Mouse (Mus musculus) MEL (cell line): ENCODE results near the gene Best3. TPM values are rescaled to one million over a fixed set of nuclear protein-coding genes. Genes with fewer than 3 reads are reported as not detected.
A peak's percentile ranks its signal among the peaks of the same experiment; 100 is the strongest.

Experiments
- DNase-seq: peaks from one replicate; pipeline ENCODE4 v3.0.0; 2011; ENCODE audit warnings: low read depth, low spot score
- H3K27ac ChIP-seq: 2 replicates; pipeline ENCODE4 v1.5.1; 2012; ENCODE audit warnings: low read depth, mild to moderate bottlenecking, control low read depth, low read length, moderate library complexity; ENCODE audit not compliant: control insufficient read depth
- H3K27me3 ChIP-seq, 2 experiments: fragments of 150-350 bp in 1 of 2; sonication (generic) in 1 of 2; 2 replicates each; pipeline ENCODE4 v1.6.1; 2012; ENCODE audit warnings: low read length in 2 of 2, mild to moderate bottlenecking in 2 of 2, improper control_type of control experiment in 1 of 2, moderate library complexity in 1 of 2; ENCODE audit not compliant: insufficient read depth in 2 of 2, control insufficient read depth in 1 of 2
- H3K36me3 ChIP-seq, 2 experiments: 2 replicates each; pipeline ENCODE4 v1.6.1; 2012 to 2014; ENCODE audit warnings: low read length in 2 of 2, improper control_type of control experiment in 1 of 2, inconsistent platforms in 1 of 2, mild to moderate bottlenecking in 1 of 2; ENCODE audit not compliant: insufficient read depth in 2 of 2, control insufficient read depth in 1 of 2
- H3K4me1 ChIP-seq, 2 experiments: fragments of 150-350 bp in 1 of 2; sonication (generic) in 1 of 2; 2 replicates each; pipeline ENCODE4 v1.6.1; 2012; ENCODE audit warnings: low read length in 2 of 2, improper control_type of control experiment in 1 of 2, mild to moderate bottlenecking in 1 of 2; ENCODE audit not compliant: insufficient read depth in 2 of 2, control insufficient read depth in 1 of 2
- H3K4me3 ChIP-seq, 2 experiments: fragments of 150-350 bp in 1 of 2; sonication (generic) in 1 of 2; 2 replicates each; pipeline ENCODE4 v1.5.1; 2012; ENCODE audit warnings: low read depth in 2 of 2, low read length in 2 of 2, mild to moderate bottlenecking in 2 of 2, moderate library complexity in 2 of 2, control low read depth in 1 of 2, improper control_type of control experiment in 1 of 2; ENCODE audit not compliant: control insufficient read depth in 1 of 2, insufficient read depth in 1 of 2
- H3K79me2 ChIP-seq: 2 replicates; pipeline ENCODE4 v1.6.1; 2012; ENCODE audit warnings: mild to moderate bottlenecking, low read length, moderate library complexity; ENCODE audit not compliant: control insufficient read depth, poor library complexity, insufficient read depth
- H3K9ac ChIP-seq: 2 replicates; pipeline ENCODE4 v1.6.1; 2012; ENCODE audit warnings: low read depth, mild to moderate bottlenecking, control low read depth, low read length, moderate library complexity; ENCODE audit not compliant: control insufficient read depth, poor library complexity, severe bottlenecking
- H3K9me3 ChIP-seq: fragments of 150-350 bp; sonication (generic); replicated peaks from 2 replicates; pipeline ENCODE4 v1.6.1; 2012; ENCODE audit warnings: mild to moderate bottlenecking, low read length, improper control_type of control experiment, moderate library complexity; ENCODE audit not compliant: insufficient read depth
- CHD2 ChIP-seq: IDR thresholded peaks from 2 replicates; pipeline ENCODE4 v1.6.1; 2011; ENCODE audit warnings: low read length, improper control_type of control experiment
- CTCF ChIP-seq, 3 experiments: IDR thresholded peaks in 2 of 3; conservative IDR thresholded peaks in 1 of 3; 2 replicates each; pipeline ENCODE4 v1.5.1; 2011 to 2012; ENCODE audit warnings: low read length in 3 of 3, low read depth in 2 of 3, mild to moderate bottlenecking in 2 of 3, improper control_type of control experiment in 1 of 3, inconsistent platforms in 1 of 3, mixed read lengths in 1 of 3, moderate library complexity in 1 of 3; ENCODE audit not compliant: control insufficient read depth in 1 of 3, insufficient read depth in 1 of 3, poor library complexity in 1 of 3, severe bottlenecking in 1 of 3
- ETS1 ChIP-seq: IDR thresholded peaks from 2 replicates; pipeline ENCODE4 v1.6.1; 2012; ENCODE audit warnings: low read depth, mild to moderate bottlenecking, inconsistent platforms, low read length, improper control_type of control experiment, moderate library complexity
- MAX ChIP-seq: IDR thresholded peaks from 2 replicates; pipeline ENCODE4 v1.6.1; 2011; ENCODE audit warnings: low read length, improper control_type of control experiment
- MAZ ChIP-seq: IDR thresholded peaks from 2 replicates; pipeline ENCODE4 v1.6.1; 2012; ENCODE audit warnings: low read depth, mild to moderate bottlenecking, inconsistent platforms, low read length, improper control_type of control experiment
- MEF2A ChIP-seq: IDR thresholded peaks from 2 replicates; pipeline ENCODE4 v1.6.1; 2014; ENCODE audit warnings: low read depth, mild to moderate bottlenecking, inconsistent platforms, low read length, improper control_type of control experiment; ENCODE audit not compliant: poor library complexity, insufficient replicate concordance, severe bottlenecking; ENCODE audit errors: extremely low read depth
- RCOR1 ChIP-seq: IDR thresholded peaks from 2 replicates; pipeline ENCODE4 v1.6.1; 2012; ENCODE audit warnings: low read depth, mild to moderate bottlenecking, inconsistent platforms, low read length, improper control_type of control experiment
- polyA plus RNA-seq, 2 experiments: library from polyadenylated mRNA; stranded (reverse) in 1 of 2; unstranded in 1 of 2; fragments of >175 nt in 1 of 2; fragments of >200 nt in 1 of 2; gene quantifications; 2 replicates each; pipeline versions ENCODE4 v1.2.1 to v1.2.4; 2012; ENCODE audit warnings: low replicate concordance in 2 of 2, low read depth in 1 of 2; ENCODE audit not compliant: insufficient read length in 2 of 2, insufficient read depth in 1 of 2, missing spikeins in 1 of 2
- total RNA-seq: library from RNA; depleted of rRNA; stranded (reverse); fragments of 300-350 nt; gene quantifications from 2 replicates; pipeline ENCODE4 v1.2.3, GENCODE M21; 2012; rRNA removed

The Best3 gene
- total and polyA plus RNA-seq, 3 experiments: not detected

- H3K36me3 ChIP-seq: peaks cover 4 to 6% of the 10 kb centered on the region in 2 experiments; a peak in 3 of 4 replicates
- H3K4me1 ChIP-seq: peaks cover 0 to 6% of the 10 kb centered on the region in 2 experiments; a peak in 2 of 4 replicates
- H3K27ac ChIP-seq: no peak overlapping the region
- no peaks in the 10 kb centered on the region for H3K9me3 ChIP-seq
- DNase-seq: peak; percentile 65
- H3K79me2 ChIP-seq: no peaks in the 10 kb centered on the region
- H3K4me3 ChIP-seq: no peak overlapping the region
- H3K9ac ChIP-seq: no peak overlapping the region
- TF ChIP-seq CHD2 (no peak), CTCF (IDR thresholded peaks at IDR 0.05 in 2 of 3, conservative IDR thresholded peaks at IDR 0.05 in 1 of 3; ENCODE audit: control insufficient read depth in 1 of 3, insufficient read depth in 1 of 3, low read depth in 2 of 3, low read length in 3 of 3, poor library complexity in 1 of 3, severe bottlenecking in 1 of 3) (no peak), ETS1 (no peak), MAX (no peak), MAZ (no peak), MEF2A (no peak), RCOR1 (no peak)
- TF ChIP-seq, all 39 proteins: peak for 0
- H3K27me3 ChIP-seq: no peaks in the 10 kb centered on the region
Measured at GRCm38 (mm10) chr10:117073176-117073575, 87.1 kb downstream of the Best3 start.

Other genes with a start within 250 kb of the Best3 start
- gene Myrfl, start 89.4 kb upstream of the Best3 start, total RNA-seq: not detected in 2 replicates
- under 1 TPM in 1 of 2 experiments, not detected in 1; 0.03 TPM for gene Myrfl, start 89.4 kb upstream of the Best3 start, polyA plus RNA-seq
- gene Rab3ip, start 35.5 kb upstream of the Best3 start, total RNA-seq: 15.2 and 16.8 TPM in 2 replicates
- gene Rab3ip, start 35.5 kb upstream of the Best3 start, polyA plus RNA-seq: 10 to 100 TPM in 1 of 2 experiments, not detected in 1; 23.2 TPM
- not detected in 2 replicates for gene Gm10271, start 13.7 kb upstream of the Best3 start, total RNA-seq
- not detected for gene Gm10271, start 13.7 kb upstream of the Best3 start, polyA plus RNA-seq
- not detected in 2 replicates for gene Lrrc10, start 59.0 kb downstream of the Best3 start, total RNA-seq
- under 1 TPM in 1 of 2 experiments, not detected in 1; 0.18 TPM for gene Lrrc10, start 59.0 kb downstream of the Best3 start, polyA plus RNA-seq
- gene Cct2, start 77.5 kb downstream of the Best3 start, total RNA-seq: 543 and 600 TPM in 2 replicates
- gene Cct2, start 77.5 kb downstream of the Best3 start, polyA plus RNA-seq: 100 to 1,000 TPM in 1 of 2 experiments, not detected in 1; 879 TPM
- gene Frs2, start 162.2 kb downstream of the Best3 start, total RNA-seq: 6.6 and 6.7 TPM in 2 replicates
- gene Frs2, start 162.2 kb downstream of the Best3 start, polyA plus RNA-seq: 100 to 1,000 TPM in 1 of 2 experiments, 10 to 100 TPM in 1; 11.8 to 129 TPM
- gene Yeats4, start 238.2 kb downstream of the Best3 start, total RNA-seq: 61.8 and 69.4 TPM in 2 replicates
- 100 to 1,000 TPM in 1 of 2 experiments, not detected in 1; 106 TPM for gene Yeats4, start 238.2 kb downstream of the Best3 start, polyA plus RNA-seq